Mouse (Mus musculus) hindbrain, embryonic 12.5 days (tissue): Measurements from ENCODE around the gene Ccdc190. TPM values are rescaled to one million over a fixed set of nuclear protein-coding genes. Genes with fewer than 3 reads are reported as not detected.

Experiments
- ATAC-seq: fragments of 200-750 bp; cut with Nextera tagmentation; 2 replicates; pipeline ENCODE4 v1.8.0; 2017; ENCODE audit warnings: moderate TSS enrichment; ENCODE audit not compliant: low FRiP score
- H3K27ac ChIP-seq: fragments of 300-500 bp; sonication (generic); 2 replicates; pipeline ENCODE4 v1.5.1; 2016; ENCODE audit warnings: mild to moderate bottlenecking
- H3K27me3 ChIP-seq: fragments of 300-500 bp; sonication (generic); 2 replicates; pipeline ENCODE4 v1.6.1; 2016; ENCODE audit warnings: mild to moderate bottlenecking
- H3K36me3 ChIP-seq: fragments of 300-500 bp; sonication (generic); 2 replicates; pipeline ENCODE4 v1.6.1; 2016; ENCODE audit warnings: mild to moderate bottlenecking
- H3K4me1 ChIP-seq: fragments of 300-500 bp; sonication (generic); 2 replicates; pipeline ENCODE4 v1.6.1; 2016
- H3K4me2 ChIP-seq: fragments of 300-500 bp; sonication (generic); replicated peaks from 2 replicates; pipeline ENCODE4 v1.6.1; 2016; ENCODE audit warnings: mild to moderate bottlenecking
- H3K4me3 ChIP-seq: fragments of 300-500 bp; sonication (generic); 2 replicates; pipeline ENCODE4 v1.5.1; 2016; ENCODE audit warnings: mild to moderate bottlenecking
- H3K9ac ChIP-seq: fragments of 300-500 bp; sonication (generic); 2 replicates; pipeline ENCODE4 v1.6.1; 2016; ENCODE audit warnings: mild to moderate bottlenecking, moderate library complexity
- H3K9me3 ChIP-seq: fragments of 300-500 bp; sonication (generic); replicated peaks from 2 replicates; pipeline ENCODE4 v1.6.1; 2016; ENCODE audit warnings: mild to moderate bottlenecking
- WGBS: fragments of 180-500 bp; shearing (Covaris S2); methylation state at CpG from one replicate; pipeline ENCODE4 v1.1.7; 2016; 5-methylcytosine and 5-hydroxymethylcytosine counted together
- polyA plus RNA-seq: library from polyadenylated mRNA; unstranded; fragments of >200 nt; fragmentation: Nextera tagmentation; extraction: Ambion mirVana; gene quantifications from 2 replicates; pipeline ENCODE4 v1.2.1, GENCODE M21; 2016

Ccdc190 gene
- polyA plus RNA-seq, 1 experiment from 2014 or later: 0.65 TPM

GRCm38 (mm10) chr1:169939345-169939744 lies 10.9 kb downstream of the Ccdc190 start:
- H3K9ac ChIP-seq: no peak overlapping the region
- 3% methylated on average over 2 of the region's 2 CpGs for WGBS
- no peak overlapping the region for H3K27ac ChIP-seq
- no peaks in the 10 kb centered on the region for H3K36me3 ChIP-seq
- H3K4me3 ChIP-seq: no peak overlapping the region
- H3K4me1 ChIP-seq: no peaks in the 10 kb centered on the region
- no peak for ATAC-seq
- no peak overlapping the region for H3K4me2 ChIP-seq
- H3K9me3 ChIP-seq: no peaks in the 10 kb centered on the region
- H3K27me3 ChIP-seq: no peaks in the 10 kb centered on the region

- no peak overlapping the region for H3K9ac ChIP-seq
These were observed 17.6 kb downstream of the Ccdc190 start for GRCm38 (mm10) chr1:169946004-169946403.

GRCm38 (mm10) chr1:169947654-169948053 lies 19.2 kb downstream of the Ccdc190 start:
- no peak for ATAC-seq

More at GRCm38 (mm10) chr1:169946004-169946403, 17.6 kb downstream of the Ccdc190 start:
- peaks cover 6% of the 10 kb centered on the region for H3K36me3 ChIP-seq
- no peak overlapping the region for H3K27ac ChIP-seq
- H3K4me1 ChIP-seq: no peaks in the 10 kb centered on the region
- H3K27me3 ChIP-seq: no peaks in the 10 kb centered on the region
- H3K9me3 ChIP-seq: no peaks in the 10 kb centered on the region; the same call in 1 of the 2 replicates
- no peak overlapping the region for H3K4me3 ChIP-seq
- H3K4me2 ChIP-seq: no peak overlapping the region
- WGBS: 79% methylated on average over 3 of the region's 3 CpGs
- ATAC-seq: no peak

GRCm38 (mm10) chr1:169948280-169948679 lies 19.8 kb downstream of the Ccdc190 start:
- Histone ChIP-seq H3K4me1 (no peaks in the 10 kb centered on the region), H3K4me3 (no peak overlapping the region), H3K27me3 (no peaks in the 10 kb centered on the region), H3K27ac (no peak overlapping the region), H3K4me2 (no peak overlapping the region), H3K9me3 (no peaks in the 10 kb centered on the region; the same call in 1 of the 2 replicates), H3K36me3 (peaks cover 27% of the 10 kb centered on the region), H3K9ac (no peak overlapping the region)
- 69% methylated on average over 7 of the region's 7 CpGs for WGBS
- ATAC-seq: no peak

More at GRCm38 (mm10) chr1:169947654-169948053, 19.2 kb downstream of the Ccdc190 start:
- 78% methylated on average over 6 of the region's 6 CpGs for WGBS
- H3K36me3 ChIP-seq: peaks cover 20% of the 10 kb centered on the region
- no peak overlapping the region for H3K4me3 ChIP-seq
- no peaks in the 10 kb centered on the region for H3K4me1 ChIP-seq
- H3K27ac ChIP-seq: no peak overlapping the region
- H3K27me3 ChIP-seq: no peaks in the 10 kb centered on the region
- H3K9ac ChIP-seq: no peak overlapping the region
- H3K4me2 ChIP-seq: no peak overlapping the region
- no peaks in the 10 kb centered on the region; the same call in 1 of the 2 replicates for H3K9me3 ChIP-seq

GRCm38 (mm10) chr1:169948866-169949265 lies 20.4 kb downstream of the Ccdc190 start:
- 82% methylated on average over 7 of the region's 7 CpGs for whole genome bisulfite sequencing
- no peaks in the 10 kb centered on the region for H3K4me1 ChIP-seq
- peaks cover 32% of the 10 kb centered on the region for H3K36me3 ChIP-seq
- no peaks in the 10 kb centered on the region; the same call in 1 of the 2 replicates for H3K9me3 ChIP-seq
- ATAC-seq: no peak
- H3K9ac ChIP-seq: no peak overlapping the region
- H3K4me2 ChIP-seq: no peak overlapping the region
- no peaks in the 10 kb centered on the region for H3K27me3 ChIP-seq
- H3K4me3 ChIP-seq: no peak overlapping the region
- no peak overlapping the region for H3K27ac ChIP-seq

GRCm38 (mm10) chr1:169949981-169950380 lies 21.5 kb downstream of the Ccdc190 start:
- Histone ChIP-seq H3K36me3 (peaks cover 41% of the 10 kb centered on the region), H3K27ac (no peak overlapping the region), H3K4me2 (no peak overlapping the region), H3K9ac (no peak overlapping the region), H3K27me3 (no peaks in the 10 kb centered on the region), H3K4me3 (no peak overlapping the region), H3K9me3 (no peaks in the 10 kb centered on the region), H3K4me1 (no peaks in the 10 kb centered on the region)
- ATAC-seq: no peak
- WGBS: 72% methylated on average over 7 of the region's 7 CpGs

- H3K36me3 ChIP-seq: peaks cover 48% of the 10 kb centered on the region
- no peaks in the 10 kb centered on the region for H3K27me3 ChIP-seq
- WGBS: 92% methylated on average over 4 of the region's 4 CpGs
- ATAC-seq: no peak
- H3K4me3 ChIP-seq: no peak overlapping the region
- no peaks in the 10 kb centered on the region for H3K9me3 ChIP-seq
- no peaks in the 10 kb centered on the region for H3K4me1 ChIP-seq
- no peak overlapping the region for H3K9ac ChIP-seq
- H3K4me2 ChIP-seq: no peak overlapping the region
- H3K27ac ChIP-seq: no peak overlapping the region
These were observed 22.2 kb downstream of the Ccdc190 start for GRCm38 (mm10) chr1:169950651-169951050.

GRCm38 (mm10) chr1:169951561-169951960 lies 23.1 kb downstream of the Ccdc190 start:
- Histone ChIP-seq H3K4me1 (no peaks in the 10 kb centered on the region), H3K27me3 (no peaks in the 10 kb centered on the region), H3K27ac (no peak overlapping the region), H3K9ac (no peak overlapping the region), H3K4me2 (no peak overlapping the region), H3K4me3 (no peak overlapping the region), H3K36me3 (peaks cover 57% of the 10 kb centered on the region), H3K9me3 (no peaks in the 10 kb centered on the region)
- WGBS: 96% methylated on average over 6 of the region's 6 CpGs
- ATAC-seq: no peak

GRCm38 (mm10) chr1:169952636-169953035 lies 24.2 kb downstream of the Ccdc190 start:
- whole genome bisulfite sequencing: 96% methylated on average over 10 of the region's 10 CpGs
- H3K4me1 ChIP-seq: no peaks in the 10 kb centered on the region

GRCm38 (mm10) chr1:169953106-169953505 lies 24.7 kb downstream of the Ccdc190 start:
- no peak for ATAC-seq
- no peak overlapping the region for H3K4me2 ChIP-seq
- H3K9me3 ChIP-seq: no peaks in the 10 kb centered on the region
- no peak overlapping the region for H3K4me3 ChIP-seq
- H3K36me3 ChIP-seq: peaks cover 68% of the 10 kb centered on the region
- H3K9ac ChIP-seq: no peak overlapping the region
- no peak overlapping the region for H3K27ac ChIP-seq
- no peaks in the 10 kb centered on the region for H3K4me1 ChIP-seq
- no peaks in the 10 kb centered on the region for H3K27me3 ChIP-seq
- WGBS: 96% methylated on average over 10 of the region's 10 CpGs

More at GRCm38 (mm10) chr1:169952636-169953035, 24.2 kb downstream of the Ccdc190 start:
- no peak for ATAC-seq
- no peak overlapping the region for H3K4me2 ChIP-seq
- H3K9ac ChIP-seq: no peak overlapping the region
- H3K27me3 ChIP-seq: no peaks in the 10 kb centered on the region
- no peaks in the 10 kb centered on the region for H3K9me3 ChIP-seq
- no peak overlapping the region for H3K4me3 ChIP-seq
- H3K36me3 ChIP-seq: peaks cover 63% of the 10 kb centered on the region
- no peak overlapping the region for H3K27ac ChIP-seq

GRCm38 (mm10) chr1:169968792-169969515 lies 40.5 kb downstream of the Ccdc190 start, which contains the start of gene Hsd17b7:
Gene Hsd17b7 (minus strand): TSS chr1:169969241.
- Histone ChIP-seq H3K4me3 (peak within 1 kb of the TSS; percentile 57), H3K27me3 (no peaks in the 10 kb centered on the region), H3K27ac (peak within 1 kb of the TSS; percentile 86), H3K4me1 (peaks cover 12% of the 10 kb centered on the region), H3K4me2 (peak within 1 kb of the TSS; percentile 69), H3K36me3 (peaks cover 25% of the 10 kb centered on the region), H3K9ac (peak within 1 kb of the TSS; percentile 58), H3K9me3 (no peaks in the 10 kb centered on the region)
- under 1% methylated on average over 48 of the region's 48 CpGs for WGBS
- ATAC-seq: peak; percentile 100

- under 1% methylated on average over 9 of the region's 9 CpGs for WGBS
- ATAC-seq: peak; percentile 75
- Histone ChIP-seq H3K36me3 (peaks cover 22% of the 10 kb centered on the region), H3K27me3 (no peaks in the 10 kb centered on the region), H3K9ac (peak overlapping the region; percentile 58), H3K4me2 (peak overlapping the region; percentile 69), H3K4me1 (peaks cover 12% of the 10 kb centered on the region), H3K4me3 (peak overlapping the region; percentile 57), H3K27ac (peak overlapping the region; percentile 86), H3K9me3 (no peaks in the 10 kb centered on the region)
These were observed 41.1 kb downstream of the Ccdc190 start for GRCm38 (mm10) chr1:169969516-169969886.

GRCm38 (mm10) chr1:169970936-169971335 lies 42.5 kb downstream of the Ccdc190 start:
- Histone ChIP-seq H3K4me3 (no peak overlapping the region), H3K9me3 (no peaks in the 10 kb centered on the region), H3K9ac (no peak overlapping the region), H3K4me1 (peaks cover 12% of the 10 kb centered on the region), H3K27ac (no peak overlapping the region), H3K27me3 (no peaks in the 10 kb centered on the region), H3K4me2 (no peak overlapping the region), H3K36me3 (peaks cover 8% of the 10 kb centered on the region)
- WGBS: 95% methylated on average over 4 of the region's 4 CpGs
- ATAC-seq: no peak
